8 mouse cellular contexts compared by ENCODE assay signal in the genomic region with DNA sequence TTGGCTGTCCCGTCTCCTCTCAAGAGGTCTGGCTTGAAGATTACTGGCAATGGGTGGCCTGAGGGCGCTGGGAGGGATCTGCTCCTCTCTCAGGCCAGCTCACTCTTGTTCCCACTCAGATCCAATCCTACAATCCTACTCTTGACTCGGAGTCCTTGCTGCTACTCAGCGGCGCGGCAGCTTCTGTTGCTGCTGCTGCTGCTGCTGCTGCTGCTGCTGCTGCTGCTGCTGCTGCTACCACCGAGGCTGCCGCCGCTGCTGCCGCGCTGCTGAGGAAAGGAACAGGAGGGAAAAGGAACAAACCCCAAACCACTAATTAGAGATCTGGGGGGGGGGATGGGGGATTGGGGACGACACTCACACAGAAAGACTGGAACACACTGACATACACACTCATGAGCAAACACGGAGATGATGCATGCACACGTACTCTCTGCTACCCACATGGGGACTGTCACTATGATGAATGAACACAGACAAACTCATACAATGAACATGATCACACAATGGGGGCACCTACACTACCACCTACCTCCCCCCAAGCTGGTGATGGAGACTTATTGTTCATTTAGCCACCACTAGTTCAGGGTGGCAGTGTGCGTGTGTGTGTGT. TPM values are rescaled to one million over a fixed set of nuclear protein-coding genes. Genes with fewer than 3 reads are reported as not detected.
DNase-seq lines count a peak whose midpoint lies in the region; ATAC-seq and TF ChIP-seq lines count a peak whose summit lies in the region.

A gene (minus strand): TSS at position 450 of the 612 bp plus-strand sequence.

- H3K27me3 ChIP-seq in heart, embryonic 15.5 days: peaks cover 45% of the 10 kb centered on the region
- H3K27me3 ChIP-seq in hindbrain, postnatal 0 days (ENCODE audit: insufficient read depth, low read length): 0 out of 2 replicates have a peak, but pooled peaks cover 6% of the 10 kb centered on the region
- no peaks in the 10 kb centered on the region for H3K27me3 ChIP-seq in myocyte (ENCODE audit: control insufficient read depth, insufficient read depth, insufficient read length)
- no peaks in the 10 kb centered on the region for H3K27me3 ChIP-seq in kidney, adult 2 months (replicated peaks; ENCODE audit: control insufficient read depth, insufficient read depth, low read length)

- H3K4me1 ChIP-seq in heart, embryonic 15.5 days (replicated peaks): peaks cover 31% of the 10 kb centered on the region
- no peaks in the 10 kb centered on the region; the same call in 1 of the 2 replicates for H3K4me1 ChIP-seq in hindbrain, postnatal 0 days (ENCODE audit: insufficient read depth, low read length)
- no peaks in the 10 kb centered on the region for H3K4me1 ChIP-seq in kidney, adult 2 months (ENCODE audit: control insufficient read depth, insufficient read depth, low read length)

- intact Hi-C loops in heart, postnatal 36 days (cut with DNase I): no loop called here

- H3ac ChIP-seq in myocyte (ENCODE audit: control insufficient read depth, insufficient read length): no peak within 1 kb of the TSS

- TF ChIP-seq POLR2A in myocyte (IDR thresholded peaks at IDR 0.05; ENCODE audit: insufficient read length, low read depth): no peak
- TF ChIP-seq POLR2A in kidney, adult 2 months (IDR thresholded peaks at IDR 0.05; ENCODE audit: low read depth, low read length): no peak

- H3K4me2 ChIP-seq in heart, embryonic 15.5 days: peak within 1 kb of the TSS; percentile 58
- H3K4me2 ChIP-seq in hindbrain, postnatal 0 days (ENCODE audit: low read depth, low read length): peak within 1 kb of the TSS; percentile 52
- peak within 1 kb of the TSS; percentile 52 for H3K4me2 ChIP-seq in myocyte (ENCODE audit: low read depth)

- H3K79me2 ChIP-seq in myocyte (ENCODE audit: control insufficient read depth, insufficient read depth): no peaks in the 10 kb centered on the region

- no peaks in the 10 kb centered on the region for H3K9me3 ChIP-seq in heart, embryonic 15.5 days (replicated peaks)
- no peaks in the 10 kb centered on the region for H3K9me3 ChIP-seq in hindbrain, postnatal 0 days (ENCODE audit: low read length)

- H3K36me3 ChIP-seq in heart, embryonic 15.5 days: no peaks in the 10 kb centered on the region
- H3K36me3 ChIP-seq in hindbrain, postnatal 0 days (ENCODE audit: insufficient read depth, low read length): no peaks in the 10 kb centered on the region
- no peaks in the 10 kb centered on the region for H3K36me3 ChIP-seq in myocyte (ENCODE audit: control insufficient read depth, insufficient read depth)
- H3K36me3 ChIP-seq in kidney, adult 2 months (ENCODE audit: control insufficient read depth, insufficient read depth, low read length): no peaks in the 10 kb centered on the region

- no peak for DNase-seq in heart, postnatal 36 days
- peak; percentile 59 for DNase-seq in embryo, embryonic 10.5 days (ENCODE audit: low spot score)
- DNase-seq in hindbrain, postnatal 0 days (ENCODE audit: low spot score): peak; percentile 39
- no peak for DNase-seq in gastrocnemius, adult 8-10 months (ENCODE audit: low spot score in 2 of 2)
- DNase-seq in gastrocnemius, postnatal 10 days: no peak
- no peak for DNase-seq in kidney, adult 2 months

- WGBS in heart, embryonic 15.5 days: 8% methylated on average over 15 of the region's 15 CpGs
- WGBS in hindbrain, postnatal 0 days: 5% methylated on average over 15 of the region's 15 CpGs
- 7% methylated on average over 15 of the region's 15 CpGs for WGBS in kidney, adult 2 months

- TF ChIP-seq CTCF in hindbrain, postnatal 0 days (IDR thresholded peaks at IDR 0.05; ENCODE audit: low read depth): 0 out of 2 replicates have a peak, but pooled peaks have one; percentile 5
- no peak for TF ChIP-seq CTCF in kidney, adult 2 months (conservative IDR thresholded peaks at IDR 0.05; ENCODE audit: insufficient read depth, insufficient read length, low read depth, low read length)

- no peak within 1 kb of the TSS; the same call in 1 of the 2 replicates for H3K9ac ChIP-seq in heart, embryonic 15.5 days
- 0 out of 2 replicates have a peak within 1 kb of the TSS, but pooled peaks have one; percentile 21 for H3K9ac ChIP-seq in hindbrain, postnatal 0 days (replicated peaks; ENCODE audit: low read length)

- ATAC-seq in heart, embryonic 15.5 days (replicated peaks; ENCODE audit: insufficient number of reproducible peaks, insufficient read depth, low FRiP score, low read depth): no peak
- ATAC-seq in hindbrain, postnatal 0 days: peak; percentile 55

- no peak within 1 kb of the TSS for H3K27ac ChIP-seq in heart, embryonic 15.5 days
- H3K27ac ChIP-seq in hindbrain, postnatal 0 days: no peak within 1 kb of the TSS
- no peak within 1 kb of the TSS for H3K27ac ChIP-seq in kidney, adult 2 months (ENCODE audit: insufficient read depth, low read depth, low read length)

- peak within 1 kb of the TSS; percentile 29 for H3K4me3 ChIP-seq in heart, embryonic 15.5 days
- peak within 1 kb of the TSS; percentile 19; the same call in 1 of the 2 replicates for H3K4me3 ChIP-seq in hindbrain, postnatal 0 days (ENCODE audit: low read length)
- no peak within 1 kb of the TSS for H3K4me3 ChIP-seq in myocyte
- no peak within 1 kb of the TSS for H3K4me3 ChIP-seq in kidney, adult 2 months (ENCODE audit: insufficient read depth, low read depth, low read length)

TF ChIP-seq in myocyte, 11 proteins besides CTCF, POLR2A, EP300 and RAD21:
- TF ChIP-seq CEBPB (IDR thresholded peaks at IDR 0.05; ENCODE audit: insufficient read depth, poor library complexity, severe bottlenecking): no peak
- no peak for TF ChIP-seq TCF3 (IDR thresholded peaks at IDR 0.05; ENCODE audit: insufficient read length, low read depth)
- TF ChIP-seq POLR2AphosphoS2 (IDR thresholded peaks at IDR 0.05; ENCODE audit: insufficient read length, low read depth): no peak
- no peak for TF ChIP-seq TCF12 (IDR thresholded peaks at IDR 0.05; ENCODE audit: insufficient read depth, poor library complexity, severe bottlenecking)
- TF ChIP-seq MYOD1 (IDR thresholded peaks at IDR 0.05; ENCODE audit: control insufficient read depth in 1 of 3, insufficient read length in 2 of 3, low read depth in 2 of 3): no peak
- no peak for TF ChIP-seq REST (IDR thresholded peaks at IDR 0.05; ENCODE audit: insufficient read depth, insufficient read length)
- TF ChIP-seq SRF (IDR thresholded peaks at IDR 0.05; ENCODE audit: control insufficient read depth, insufficient read length, low read depth): no peak
- TF ChIP-seq USF1 (IDR thresholded peaks at IDR 0.05; ENCODE audit: low read depth): no peak
- TF ChIP-seq MYOG (IDR thresholded peaks at IDR 0.05; ENCODE audit: control insufficient read depth in 1 of 3, insufficient read depth in 1 of 3, insufficient read length in 2 of 3, low read depth in 2 of 3): no peak
- TF ChIP-seq E2F4 (IDR thresholded peaks at IDR 0.05; ENCODE audit: insufficient read depth): no peak
- TF ChIP-seq MAX (IDR thresholded peaks at IDR 0.05; ENCODE audit: low read depth): no peak

RNA-seq across cellular contexts. Expression of the gene that starts here (rescaled TPM):
- 0.15 and 0.22 TPM in 2 replicates for polyA plus RNA-seq in heart, embryonic 15.5 days (2015; fragmentation: Nextera tagmentation; extraction: Ambion mirVana)
- not detected for total RNA-seq in heart, postnatal 36 days (2021)
- 0.11 and 0.31 TPM in 2 replicates for total RNA-seq in hindbrain, postnatal 0 days (2014; rRNA removed)
- polyA plus RNA-seq in hindbrain, postnatal 0 days (2015; fragmentation: Nextera tagmentation; extraction: Ambion mirVana): 0.38 and 0.40 TPM in 2 replicates
- polyA plus RNA-seq in myocyte (2012; fragmentation: generic; extraction: Trizol): 0.24 TPM
- not detected for total RNA-seq in gastrocnemius, adult 8-10 months (2022)
- 1 to 10 TPM in 1 of 2 experiments, under 1 TPM in 1; 0.14 to 7.4 TPM for total RNA-seq in gastrocnemius, postnatal 10 days (2021)
- 0.05 and 0.06 TPM in 2 replicates for polyA plus RNA-seq in kidney, adult 2 months (2012; rRNA removed)

Comparison
In these comparisons a context has a peak if more than half of its experiments do, and no peak if none do; other contexts are left out.
1. Peak in DNase-seq, ATAC-seq, H3K4me3 ChIP-seq, H3K9ac ChIP-seq and H3K4me2 ChIP-seq in hindbrain, postnatal 0 days; RNA of the gene not detected or under 1 TPM.